Mouse (Mus musculus): ENCODE results near the gene Clp1.

GRCm38 (mm10) chr2:84705295-84705694 is 21.9 kb downstream of the Clp1 start:
- no peak for TF ChIP-seq CTCF (IDR thresholded peaks at IDR 0.05; ENCODE audit: borderline replicate concordance, insufficient read depth, low read depth, low read length)
- no peak for TF ChIP-seq POLR2A (IDR thresholded peaks at IDR 0.05; ENCODE audit: borderline replicate concordance, insufficient read depth, low read length)

Data from cerebellum, adult 2 months (tissue).